Mouse (Mus musculus) ES-E14 (cell line): ENCODE results near the gene Gper1. TPM values are rescaled to one million over a fixed set of nuclear protein-coding genes. Genes with fewer than 3 reads are reported as not detected.

ENCODE experiments used
- DNase-seq: peaks from one replicate; pipeline ENCODE4 v3.0.0-alpha.2; 2013; ENCODE audit warnings: low read depth, low spot score
- H3K27ac ChIP-seq: 2 replicates; pipeline ENCODE4 v1.5.1; 2012; ENCODE audit warnings: low read depth, mild to moderate bottlenecking, low read length, moderate library complexity, mixed read lengths; ENCODE audit not compliant: poor library complexity, insufficient read depth, severe bottlenecking
- H3K36me3 ChIP-seq: 2 replicates; pipeline ENCODE4 v1.6.1; 2012; ENCODE audit warnings: mild to moderate bottlenecking, low read length, moderate library complexity, mixed read lengths; ENCODE audit not compliant: control insufficient read depth, poor library complexity, insufficient read depth, severe bottlenecking
- H3K4me1 ChIP-seq, 2 experiments: fragments of 150-350 bp in 1 of 2; sonication (generic) in 1 of 2; 2 replicates each; pipeline ENCODE4 v1.6.1; 2012; ENCODE audit warnings: low read length in 2 of 2, mild to moderate bottlenecking in 1 of 2, mixed read lengths in 1 of 2; ENCODE audit not compliant: control insufficient read depth in 2 of 2, insufficient read depth in 2 of 2, poor library complexity in 1 of 2
- H3K4me3 ChIP-seq, 2 experiments: fragments of 150-350 bp in 1 of 2; sonication (generic) in 1 of 2; 2 replicates each; pipeline ENCODE4 v1.5.1; 2012; ENCODE audit warnings: low read length in 2 of 2, low read depth in 1 of 2, mild to moderate bottlenecking in 1 of 2, mixed read lengths in 1 of 2; ENCODE audit not compliant: insufficient read depth in 1 of 2, poor library complexity in 1 of 2, severe bottlenecking in 1 of 2
- H3K9ac ChIP-seq: 2 replicates; pipeline ENCODE4 v1.6.1; 2012; ENCODE audit warnings: low read depth, mild to moderate bottlenecking, low read length, mixed read lengths; ENCODE audit not compliant: poor library complexity, insufficient read depth, severe bottlenecking
- H3K9me3 ChIP-seq: fragments of 150-350 bp; sonication (generic); 2 replicates; pipeline ENCODE4 v1.6.1; 2012; ENCODE audit warnings: low read depth, mild to moderate bottlenecking, low read length; ENCODE audit not compliant: control insufficient read depth, insufficient read depth
- CHD2 ChIP-seq: IDR thresholded peaks from 2 replicates; pipeline ENCODE4 v1.6.1; 2014; ENCODE audit warnings: mild to moderate bottlenecking, low read depth, low read length, inconsistent platforms
- HCFC1 ChIP-seq: IDR thresholded peaks from 2 replicates; pipeline ENCODE4 v1.6.1; 2012; ENCODE audit warnings: low read length, inconsistent platforms, borderline replicate concordance; ENCODE audit not compliant: insufficient read depth
- MAFK ChIP-seq: IDR thresholded peaks from 2 replicates; pipeline ENCODE4 v1.6.1; 2014; ENCODE audit warnings: mild to moderate bottlenecking, low read depth, low read length, inconsistent platforms; ENCODE audit not compliant: insufficient read depth
- ZC3H11A ChIP-seq: IDR thresholded peaks from 2 replicates; pipeline ENCODE4 v1.6.1; 2012; ENCODE audit warnings: low read depth, mild to moderate bottlenecking, inconsistent platforms, low read length, borderline replicate concordance
- ZNF384 ChIP-seq: IDR thresholded peaks from 2 replicates; pipeline ENCODE4 v1.6.1; 2012; ENCODE audit warnings: low read depth, low read length, inconsistent platforms
- in situ Hi-C, 2 experiments: fragments of 600-800 bp; cut with MboI; formaldehyde crosslinking; loops; one replicate each; pipeline ENCODE4 v1.15.1; 2025; ENCODE audit warnings: low sequenced_read_pairs in 2 of 2, inconsistent platforms in 1 of 2; ENCODE audit not compliant: unreplicated experiment in 2 of 2
- total RNA-seq: library from RNA; depleted of rRNA; stranded (reverse); fragments of 300-350 nt; gene quantifications from 2 replicates; pipeline ENCODE4 v1.2.3, GENCODE M21; 2012

Gene Gper1
- total RNA-seq, 1 experiment = 0.27 TPM

DNA sequence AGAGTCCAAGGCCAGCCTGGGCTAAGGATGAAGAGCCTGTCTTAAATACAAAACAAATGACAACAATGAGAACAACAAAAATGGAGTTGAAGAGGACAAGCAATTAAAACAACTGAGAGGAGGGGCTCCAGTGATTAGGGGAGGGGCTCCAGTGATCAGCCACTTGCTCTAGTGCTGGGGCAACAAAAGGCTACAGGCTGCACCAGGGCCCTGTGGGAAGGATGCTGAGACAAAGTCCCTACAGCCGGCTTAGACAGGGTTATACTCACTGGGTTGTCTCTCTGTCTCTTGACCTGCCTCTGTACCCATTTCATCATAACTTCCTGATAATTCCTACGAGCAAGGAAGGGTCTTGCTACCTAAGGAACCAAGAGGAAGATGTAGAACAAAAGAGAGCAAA is 4.8 kb upstream of the Gper1 start:
- no peak overlapping the region for H3K27ac ChIP-seq
- no peak for DNase-seq

DNA sequence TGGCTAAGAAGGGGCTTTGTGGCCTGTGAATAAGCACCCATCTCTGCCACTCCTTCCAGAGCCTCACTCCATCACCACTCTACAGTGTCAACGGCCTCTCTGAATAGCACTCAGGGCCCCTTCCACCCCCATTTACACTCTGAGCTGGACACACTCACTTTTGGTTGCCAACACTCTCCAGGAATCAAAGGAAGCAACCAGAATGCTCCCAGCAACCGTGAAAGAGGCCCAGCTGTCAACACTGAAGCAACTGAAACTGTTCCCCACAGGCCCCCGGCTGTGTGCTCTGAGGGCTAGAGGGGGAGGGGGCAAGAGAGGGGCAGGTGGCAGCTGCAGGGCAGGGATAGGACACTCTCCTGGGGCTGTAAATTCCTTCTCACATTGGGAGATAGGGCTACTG is 4.3 kb upstream of the Gper1 start:
- TF ChIP-seq ZC3H11A = no peak
- TF ChIP-seq MAFK = no peak
- no peak for TF ChIP-seq CHD2
- no peak for TF ChIP-seq ZNF384
- no peak for TF ChIP-seq HCFC1
- in situ Hi-C loops = no loop called here
- Histone ChIP-seq H3K27ac (no peak overlapping the region), H3K9ac (no peak overlapping the region), H3K4me3 (no peak overlapping the region), H3K9me3 (no peaks in the 10 kb centered on the region), H3K4me1 (peaks cover 0 to 6% of the 10 kb centered on the region in 2 experiments; a peak in 1 of 4 replicates), H3K36me3 (peaks cover 14% of the 10 kb centered on the region)
- DNase-seq = no peak

More for the DNA sequence above, 4.8 kb upstream of the Gper1 start:
- H3K9me3 ChIP-seq = no peaks in the 10 kb centered on the region
- no peak overlapping the region for H3K9ac ChIP-seq
- peaks cover 0 to 4% of the 10 kb centered on the region in 2 experiments; a peak in 1 of 4 replicates for H3K4me1 ChIP-seq
- in situ Hi-C loops = no loop called here
- H3K4me3 ChIP-seq = no peak overlapping the region
- no peak for TF ChIP-seq CHD2
- no peak for TF ChIP-seq MAFK
- no peak for TF ChIP-seq ZNF384
- no peak for TF ChIP-seq ZC3H11A
- no peak for TF ChIP-seq HCFC1
- peaks cover 14% of the 10 kb centered on the region for H3K36me3 ChIP-seq

- no peak overlapping the region for H3K9ac ChIP-seq
- no peak overlapping the region for H3K27ac ChIP-seq
- H3K36me3 ChIP-seq = peaks cover 6% of the 10 kb centered on the region; the same call in 1 of the 2 replicates
- no peaks in the 10 kb centered on the region for H3K9me3 ChIP-seq
- TF ChIP-seq HCFC1 = no peak
- no peak for TF ChIP-seq ZC3H11A
- no peak for TF ChIP-seq CHD2
- no peak for TF ChIP-seq MAFK
- no peak for TF ChIP-seq ZNF384
- no peak overlapping the region for H3K4me3 ChIP-seq
- peaks cover 0 to 7% of the 10 kb centered on the region in 2 experiments; a peak in 1 of 4 replicates for H3K4me1 ChIP-seq
- in situ Hi-C loops = no loop called here
- DNase-seq = no peak
Measured at GRCm38 (mm10) chr5:139425198-139425597, 2.2 kb downstream of the Gper1 start.

GRCm38 (mm10) chr5:139427001-139427400 is 4.0 kb downstream of the Gper1 start:
- in situ Hi-C loops = no loop called here

GRCm38 (mm10) chr5:139427989-139428388 is 5.0 kb downstream of the Gper1 start:
- Histone ChIP-seq H3K36me3 (peaks cover 6% of the 10 kb centered on the region; the same call in 1 of the 2 replicates), H3K9ac (no peak overlapping the region), H3K27ac (no peak overlapping the region), H3K4me1 (peaks cover 0 to 7% of the 10 kb centered on the region in 2 experiments; a peak in 1 of 4 replicates), H3K4me3 (no peak overlapping the region), H3K9me3 (no peaks in the 10 kb centered on the region)
- in situ Hi-C loops = no loop called here
- DNase-seq = no peak
- no peak for TF ChIP-seq CHD2
- TF ChIP-seq ZNF384 = no peak
- no peak for TF ChIP-seq MAFK
- TF ChIP-seq ZC3H11A = no peak
- no peak for TF ChIP-seq HCFC1

More at GRCm38 (mm10) chr5:139427001-139427400, 4.0 kb downstream of the Gper1 start:
- H3K9ac ChIP-seq = no peak overlapping the region
- peaks cover 0 to 7% of the 10 kb centered on the region in 2 experiments; a peak in 1 of 4 replicates for H3K4me1 ChIP-seq
- H3K27ac ChIP-seq = no peak overlapping the region
- no peak for DNase-seq
- peaks cover 6% of the 10 kb centered on the region; the same call in 1 of the 2 replicates for H3K36me3 ChIP-seq
- H3K4me3 ChIP-seq = no peak overlapping the region
- H3K9me3 ChIP-seq = no peaks in the 10 kb centered on the region
- TF ChIP-seq CHD2 = no peak
- no peak for TF ChIP-seq MAFK
- TF ChIP-seq ZC3H11A = no peak
- no peak for TF ChIP-seq HCFC1
- TF ChIP-seq ZNF384 = no peak
